Mouse (Mus musculus) megakaryocyte, embryonic 14.5 days (primary cell): ENCODE measurements around the gene Gm26992.

Experiments used
- FLI1 ChIP-seq: IDR thresholded peaks from 2 replicates; pipeline ENCODE4 v1.6.1; 2012; ENCODE audit warnings: low read length, inconsistent platforms, mixed read lengths
- GATA1 ChIP-seq: IDR thresholded peaks from 3 replicates; pipeline ENCODE4 v1.6.1; 2012; ENCODE audit warnings: mixed read lengths, low read length, inconsistent platforms, borderline replicate concordance

DNA sequence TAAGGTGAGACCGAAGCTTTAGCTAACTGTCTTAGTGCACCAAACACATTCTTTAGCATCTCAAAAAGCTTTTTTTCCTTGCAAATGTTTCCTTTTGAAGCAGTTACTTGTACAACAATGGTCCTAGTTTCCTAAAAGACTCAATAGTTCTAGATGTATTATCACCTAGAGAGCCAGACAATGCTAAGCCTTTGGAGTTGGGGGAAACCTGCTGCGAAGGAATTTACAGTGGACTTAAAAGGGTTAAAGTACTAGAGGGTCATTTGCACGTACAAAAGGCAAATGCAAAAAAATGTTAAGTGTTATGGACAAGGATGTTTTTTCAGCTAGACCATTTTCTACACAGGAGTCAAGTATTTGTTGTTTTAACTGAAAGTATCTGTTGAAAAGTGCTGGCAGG lies 50.5 kb downstream of the Gm26992 start:
- TF ChIP-seq GATA1 (no peak), FLI1 (no peak)
